Mouse (Mus musculus): ENCODE results near the gene Rmdn2. TPM values are rescaled to one million over a fixed set of nuclear protein-coding genes. Genes with fewer than 3 reads are reported as not detected.

The Rmdn2 gene
- 5.7 and 6.8 TPM in 2 replicates for polyA plus RNA-seq (2021; fragmentation: Nextera tagmentation)
- long read RNA-seq, experiment 1, partial matches to known transcripts: 1 of 6 reads
- long read RNA-seq, experiment 1, other reads (novel, unspliced or antisense): 1 of 6 reads
- long read RNA-seq, experiment 2, transcript Rmdn2-208 (11 exons, 2,118 nt): major isoform, 16 of 45 reads
- long read RNA-seq, experiment 2, partial matches to known transcripts: 3 of 45 reads
- long read RNA-seq, experiment 2, other reads (novel, unspliced or antisense): 25 of 45 reads

DNA sequence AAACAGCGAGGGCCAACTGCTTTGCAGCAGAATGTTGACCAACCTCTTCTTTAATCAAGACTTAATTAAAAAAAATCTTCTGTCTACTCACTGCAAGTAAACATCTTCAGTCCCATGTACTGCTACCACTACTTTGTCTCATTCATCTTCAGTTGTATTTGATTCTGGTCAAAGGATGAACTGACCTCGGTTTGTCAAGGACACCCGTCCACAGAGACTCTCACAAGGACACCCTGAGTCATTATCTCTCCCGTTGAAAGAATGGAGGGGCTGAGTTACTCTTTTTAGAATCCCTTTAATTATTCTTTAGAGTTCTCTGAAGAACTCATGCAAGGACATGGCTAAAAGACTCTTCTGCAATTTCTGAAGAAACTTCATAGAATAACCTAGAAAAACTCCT is at the start of gene Rmdn2:
Gene Rmdn2, plus strand, starts transcription at position 319 of the 400 bp plus-strand sequence.

DNA sequence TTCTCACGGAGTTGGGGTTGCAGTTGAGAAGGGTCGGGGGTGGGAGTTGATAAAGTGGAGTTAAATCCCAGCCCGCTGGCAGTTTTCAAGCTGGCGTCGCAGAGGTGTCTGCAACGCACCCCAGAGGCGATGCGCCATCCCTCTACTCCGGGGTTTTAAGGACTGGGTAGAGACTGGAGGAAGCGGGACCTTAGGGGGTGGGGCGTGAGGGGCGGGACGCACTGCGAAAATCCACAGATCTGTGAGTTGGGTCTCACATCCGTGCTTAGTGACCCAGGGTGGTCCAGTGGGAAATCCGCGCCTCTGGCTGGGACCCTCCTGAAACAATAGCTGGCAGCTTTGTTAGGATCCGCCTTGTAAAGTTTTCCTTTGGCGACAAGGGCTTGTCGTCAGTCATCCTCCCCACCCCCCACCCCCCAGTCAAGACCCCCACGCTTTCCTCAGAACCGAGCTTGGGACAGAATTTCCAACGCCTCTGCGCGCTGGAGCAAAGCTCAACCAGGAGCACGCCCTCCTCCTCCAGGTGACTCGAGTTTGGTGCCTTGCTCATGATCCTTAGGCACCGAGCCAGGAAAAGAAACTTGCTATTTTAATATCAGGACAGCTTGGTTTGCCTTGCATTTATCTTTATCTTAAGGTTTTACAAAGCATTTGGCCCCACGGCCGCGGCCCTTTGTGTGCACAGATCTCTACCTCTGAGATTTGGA is 103.4 kb downstream of the Rmdn2 start, which contains the start of gene Cyp1b1:
Gene Cyp1b1, minus strand, starts transcription at position 131 of the 707 bp plus-strand sequence.

Other genes with a start within 250 kb of the Rmdn2 start
- gene Cyp1b1, start 103.2 kb downstream of the Rmdn2 start, polyA plus RNA-seq (2021; fragmentation: Nextera tagmentation): 1.3 and 1.5 TPM in 2 replicates